Mouse (Mus musculus) urinary bladder, postnatal 14 days (tissue): ENCODE data around the gene Zfp110.

Experiments used
- DNase-seq: peaks from one replicate; pipeline ENCODE4 v3.0.0; 2021; ENCODE audit warnings: low spot score

The Zfp110 gene

GRCm38 (mm10) chr7:12897655-12898410 lies 63.3 kb downstream of the Zfp110 start, which contains the start of gene Zscan22:
Zscan22 (plus strand) TSS chr7:12897815.
- DNase-seq, result peak; percentile 92
